Mouse (Mus musculus) heart, postnatal 0 days (tissue): ENCODE data around the gene Cep164.

Experiments used
- CTCF ChIP-seq: IDR thresholded peaks from 2 replicates; pipeline ENCODE4 v1.5.1; 2016; ENCODE audit warnings: antibody characterized with exemption, control low read depth, low read depth
- EP300 ChIP-seq: IDR thresholded peaks from 2 replicates; pipeline ENCODE4 v1.6.1; 2016; ENCODE audit warnings: antibody characterized with exemption, low read depth

GRCm38 (mm10) chr9:45853695-45854094, 25.2 kb upstream of the Cep164 start:
- TF ChIP-seq CTCF (no peak), EP300 (no peak)
